Mouse (Mus musculus): ENCODE results near the gene Dffa.

DNA sequence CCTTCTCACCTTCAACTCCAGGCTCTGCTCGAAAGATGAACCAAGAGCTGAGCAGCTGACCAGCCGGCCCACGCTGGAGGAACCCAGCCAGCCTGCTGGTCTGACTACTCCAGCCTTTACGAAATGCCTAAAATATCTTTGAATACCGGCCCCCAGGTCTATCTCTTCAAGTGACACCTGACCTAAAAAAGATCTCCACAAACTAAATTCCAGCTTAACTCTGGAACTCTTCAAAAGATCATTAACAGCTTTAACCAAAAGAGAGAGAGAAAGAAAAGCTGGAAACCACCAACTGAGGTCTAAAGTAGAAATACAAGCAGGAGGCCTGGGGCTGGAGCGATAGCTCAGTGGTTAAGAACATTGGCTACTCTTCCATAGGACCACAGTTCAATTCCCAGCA, 24.3 kb upstream of the Dffa start:
- no peak for TF ChIP-seq E2F4 (IDR thresholded peaks at IDR 0.05; ENCODE audit: insufficient read depth)
- no peak for TF ChIP-seq POLR2A (IDR thresholded peaks at IDR 0.05; ENCODE audit: insufficient read length, low read depth)
- TF ChIP-seq USF1 (IDR thresholded peaks at IDR 0.05; ENCODE audit: low read depth): no peak
- TF ChIP-seq REST (IDR thresholded peaks at IDR 0.05; ENCODE audit: insufficient read depth, insufficient read length): no peak
- TF ChIP-seq MAX (IDR thresholded peaks at IDR 0.05; ENCODE audit: low read depth): no peak
- no peak for TF ChIP-seq CEBPB (IDR thresholded peaks at IDR 0.05; ENCODE audit: insufficient read depth, poor library complexity, severe bottlenecking)
